Mouse (Mus musculus) hindbrain, embryonic 16.5 days (tissue): ENCODE results near the gene Rsph14. TPM values are rescaled to one million over a fixed set of nuclear protein-coding genes. Genes with fewer than 3 reads are reported as not detected.

ENCODE experiments used
- ATAC-seq: fragments of 200-750 bp; cut with Nextera tagmentation; 2 replicates; pipeline ENCODE4 v1.8.0; 2017; ENCODE audit warnings: moderate TSS enrichment, moderate library complexity
- H3K27ac ChIP-seq: fragments of 300-500 bp; sonication (generic); 2 replicates; pipeline ENCODE4 v1.5.1; 2014; ENCODE audit warnings: low read depth, mild to moderate bottlenecking, control low read depth, low read length, moderate library complexity
- H3K27me3 ChIP-seq: fragments of 300-500 bp; sonication (generic); replicated peaks from 2 replicates; pipeline ENCODE4 v1.6.1; 2014; ENCODE audit warnings: low read length; ENCODE audit not compliant: control insufficient read depth, insufficient read depth
- H3K36me3 ChIP-seq: fragments of 300-500 bp; sonication (generic); 2 replicates; pipeline ENCODE4 v1.6.1; 2014; ENCODE audit warnings: mild to moderate bottlenecking, low read length, moderate library complexity, mixed read lengths; ENCODE audit not compliant: control insufficient read depth, insufficient read depth
- H3K4me1 ChIP-seq: fragments of 300-500 bp; sonication (generic); 2 replicates; pipeline ENCODE4 v1.6.1; 2014; ENCODE audit warnings: low read depth, low read length; ENCODE audit not compliant: control insufficient read depth, insufficient read depth
- H3K4me2 ChIP-seq: fragments of 300-500 bp; sonication (generic); 2 replicates; pipeline ENCODE4 v1.6.1; 2014; ENCODE audit warnings: mild to moderate bottlenecking, low read length, control low read depth, moderate library complexity
- H3K4me3 ChIP-seq: fragments of 300-500 bp; sonication (generic); 2 replicates; pipeline ENCODE4 v1.5.1; 2014; ENCODE audit warnings: mild to moderate bottlenecking, low read length, control low read depth, moderate library complexity
- H3K9ac ChIP-seq: fragments of 300-500 bp; sonication (generic); 2 replicates; pipeline ENCODE4 v1.6.1; 2014; ENCODE audit warnings: low read depth, mild to moderate bottlenecking, control low read depth, low read length, moderate library complexity
- H3K9me3 ChIP-seq: fragments of 300-500 bp; sonication (generic); 2 replicates; pipeline ENCODE4 v1.6.1; 2014; ENCODE audit warnings: mild to moderate bottlenecking, low read length, moderate library complexity; ENCODE audit not compliant: control insufficient read depth
- WGBS: fragments of 180-500 bp; shearing (Covaris S2); extraction: QIAGEN DNeasy Blood & Tissue Kit; methylation state at CpG from one replicate; pipeline ENCODE4 v1.1.7; 2014; 5-methylcytosine and 5-hydroxymethylcytosine counted together
- polyA plus RNA-seq: library from polyadenylated mRNA; unstranded; fragments of >200 nt; fragmentation: Nextera tagmentation; extraction: Ambion mirVana; gene quantifications from 2 replicates; pipeline ENCODE4 v1.2.1, GENCODE M21; 2015

The Rsph14 gene
- polyA plus RNA-seq, 1 experiment from 2014 or later, result 0.49 TPM

- Histone ChIP-seq H3K27me3 (no peaks in the 10 kb centered on the region), H3K4me2 (no peak overlapping the region), H3K36me3 (no peaks in the 10 kb centered on the region), H3K27ac (no peak overlapping the region), H3K4me1 (peaks cover 21% of the 10 kb centered on the region), H3K9ac (no peak overlapping the region), H3K4me3 (no peak overlapping the region), H3K9me3 (no peaks in the 10 kb centered on the region)
- 88% methylated on average over 8 of the region's 8 CpGs for WGBS
- no peak for ATAC-seq
These were observed 25.9 kb upstream of the Rsph14 start for GRCm38 (mm10) chr10:75058336-75058735.

DNA sequence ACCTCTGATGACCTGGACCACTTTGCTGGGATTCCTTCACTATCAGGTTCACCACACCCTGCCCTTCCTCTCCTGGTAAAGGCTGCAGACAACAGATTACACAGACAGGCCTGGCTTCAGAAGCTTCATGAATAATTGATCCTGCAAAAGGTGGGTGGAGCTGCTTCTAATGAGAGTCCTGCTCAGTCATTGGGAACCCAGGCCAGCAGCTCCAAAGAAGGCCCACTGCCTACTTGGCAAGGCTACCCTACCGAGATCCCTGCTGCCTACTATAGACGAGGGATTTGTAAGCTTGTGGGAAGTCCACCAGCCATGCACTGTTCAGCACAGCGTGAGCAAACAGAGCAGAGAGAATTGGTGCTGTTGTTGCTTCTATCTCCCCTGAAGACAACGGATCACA is 23.9 kb upstream of the Rsph14 start:
- Histone ChIP-seq H3K4me2 (no peak overlapping the region), H3K9ac (no peak overlapping the region), H3K9me3 (no peaks in the 10 kb centered on the region), H3K4me1 (peaks cover 10% of the 10 kb centered on the region), H3K27me3 (no peaks in the 10 kb centered on the region), H3K36me3 (no peaks in the 10 kb centered on the region), H3K4me3 (no peak overlapping the region), H3K27ac (no peak overlapping the region)
- ATAC-seq, result peak; percentile 27
- WGBS, result under 1% methylated on average over 4 of the region's 4 CpGs

- Histone ChIP-seq H3K4me1 (peaks cover 10% of the 10 kb centered on the region), H3K9ac (no peak overlapping the region), H3K27me3 (no peaks in the 10 kb centered on the region), H3K36me3 (no peaks in the 10 kb centered on the region), H3K4me3 (no peak overlapping the region), H3K9me3 (no peaks in the 10 kb centered on the region), H3K27ac (no peak overlapping the region), H3K4me2 (no peak overlapping the region)
- 67% methylated on average over 4 of the region's 5 CpGs for WGBS
- ATAC-seq, result no peak
These were observed 23.3 kb upstream of the Rsph14 start for GRCm38 (mm10) chr10:75055672-75056071.

DNA sequence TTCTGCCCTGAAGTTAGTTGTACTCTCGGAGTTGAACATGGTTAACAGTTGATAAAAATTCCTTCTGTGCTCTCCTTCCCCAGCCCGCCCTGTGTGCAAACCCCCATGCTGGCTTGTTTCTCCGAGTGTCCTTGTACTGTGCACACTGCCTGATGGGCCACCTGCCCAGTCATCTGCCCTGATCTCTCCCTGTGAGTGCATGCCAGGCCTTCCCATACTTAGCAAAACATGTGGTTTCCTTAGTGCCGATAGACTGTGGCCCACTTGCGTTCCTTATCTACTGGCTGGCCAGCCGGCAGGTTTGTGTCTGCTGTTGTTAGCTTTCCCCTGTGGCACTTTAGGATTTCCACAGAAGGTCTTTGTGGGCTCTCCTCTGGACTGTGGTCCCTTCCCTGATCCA is 21.7 kb upstream of the Rsph14 start:
- H3K9ac ChIP-seq, result no peak overlapping the region
- 63% methylated on average over 6 of the region's 6 CpGs for WGBS
- no peak for ATAC-seq

DNA sequence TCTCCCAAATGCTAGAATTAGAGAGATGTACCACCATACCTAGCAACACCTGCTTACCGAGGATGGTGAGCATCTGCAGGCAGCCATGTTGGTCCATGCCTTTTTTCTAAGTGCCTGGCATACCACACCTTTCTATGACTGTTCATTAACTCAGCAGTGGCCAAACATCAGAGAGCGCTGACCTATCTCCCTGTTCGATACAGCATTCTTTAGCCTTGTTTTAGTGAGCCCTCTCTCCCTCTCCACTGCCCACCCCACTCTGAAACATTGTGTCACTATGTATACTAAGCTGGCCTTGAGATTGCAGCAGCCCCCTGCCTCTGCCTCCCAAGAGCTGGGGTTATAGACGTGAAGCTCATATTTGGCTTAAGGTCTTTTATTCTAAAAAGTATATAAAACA is 21.3 kb upstream of the Rsph14 start:
- no peak overlapping the region for H3K27ac ChIP-seq
- peaks cover 4% of the 10 kb centered on the region for H3K4me1 ChIP-seq
- no peaks in the 10 kb centered on the region; the same call in 1 of the 2 replicates for H3K36me3 ChIP-seq
- H3K4me2 ChIP-seq, result no peak overlapping the region
- no peak for ATAC-seq
- no peaks in the 10 kb centered on the region for H3K27me3 ChIP-seq
- H3K9me3 ChIP-seq, result no peaks in the 10 kb centered on the region
- H3K4me3 ChIP-seq, result no peak overlapping the region
- 92% methylated on average over 4 of the region's 4 CpGs for WGBS
- no peak overlapping the region for H3K9ac ChIP-seq

More for the DNA sequence above, 21.7 kb upstream of the Rsph14 start:
- Histone ChIP-seq H3K9me3 (no peaks in the 10 kb centered on the region), H3K4me3 (no peak overlapping the region), H3K27me3 (no peaks in the 10 kb centered on the region), H3K4me2 (no peak overlapping the region), H3K27ac (no peak overlapping the region), H3K36me3 (no peaks in the 10 kb centered on the region; the same call in 1 of the 2 replicates), H3K4me1 (peaks cover 4% of the 10 kb centered on the region)

GRCm38 (mm10) chr10:75052902-75053301 is 20.5 kb upstream of the Rsph14 start:
- no peaks in the 10 kb centered on the region for H3K9me3 ChIP-seq
- H3K4me3 ChIP-seq, result no peak overlapping the region
- no peak overlapping the region for H3K27ac ChIP-seq
- peaks cover 4% of the 10 kb centered on the region for H3K4me1 ChIP-seq
- no peak overlapping the region for H3K4me2 ChIP-seq
- H3K27me3 ChIP-seq, result no peaks in the 10 kb centered on the region
- ATAC-seq, result no peak
- 77% methylated on average over 8 of the region's 8 CpGs for WGBS
- H3K36me3 ChIP-seq, result no peaks in the 10 kb centered on the region; the same call in 1 of the 2 replicates
- no peak overlapping the region for H3K9ac ChIP-seq

- Histone ChIP-seq H3K4me3 (no peak overlapping the region), H3K4me2 (no peak overlapping the region), H3K27ac (no peak overlapping the region), H3K36me3 (no peaks in the 10 kb centered on the region; the same call in 1 of the 2 replicates), H3K27me3 (no peaks in the 10 kb centered on the region), H3K9me3 (no peaks in the 10 kb centered on the region), H3K4me1 (peaks cover 4% of the 10 kb centered on the region), H3K9ac (no peak overlapping the region)
- WGBS, result 94% methylated on average over 21 of the region's 21 CpGs
- no peak for ATAC-seq
These were observed 19.1 kb upstream of the Rsph14 start for GRCm38 (mm10) chr10:75051364-75052074.

GRCm38 (mm10) chr10:75048711-75049110 is 16.3 kb upstream of the Rsph14 start:
- no peaks in the 10 kb centered on the region for H3K4me1 ChIP-seq

DNA sequence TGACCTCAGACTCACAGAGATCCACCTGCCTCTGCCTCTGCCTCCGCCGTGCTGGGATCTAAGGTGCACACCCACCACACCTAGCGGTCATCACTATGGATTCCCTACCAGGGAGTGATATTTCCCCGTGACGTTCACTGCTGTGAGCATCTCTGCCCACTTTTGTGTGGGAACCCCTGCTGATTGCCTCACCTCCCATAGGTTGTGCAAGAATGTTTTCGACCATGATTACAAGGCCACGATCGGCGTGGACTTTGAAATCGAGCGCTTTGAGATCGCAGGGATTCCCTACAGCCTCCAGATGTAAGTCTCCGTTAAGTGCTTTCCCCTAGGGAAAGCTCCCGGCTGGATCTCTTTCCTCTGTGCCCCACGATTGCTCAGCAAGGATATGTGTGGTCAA is 13.4 kb upstream of the Rsph14 start:
- ATAC-seq, result no peak
- Histone ChIP-seq H3K27me3 (no peaks in the 10 kb centered on the region), H3K4me3 (no peak overlapping the region), H3K9me3 (no peaks in the 10 kb centered on the region), H3K36me3 (peaks cover 5% of the 10 kb centered on the region; the same call in 1 of the 2 replicates), H3K27ac (no peak overlapping the region), H3K4me2 (no peak overlapping the region), H3K9ac (no peak overlapping the region), H3K4me1 (no peaks in the 10 kb centered on the region)
- WGBS, result 92% methylated on average over 15 of the region's 15 CpGs

More at GRCm38 (mm10) chr10:75048711-75049110, 16.3 kb upstream of the Rsph14 start:
- peaks cover 5% of the 10 kb centered on the region; the same call in 1 of the 2 replicates for H3K36me3 ChIP-seq
- no peak overlapping the region for H3K4me2 ChIP-seq
- H3K9me3 ChIP-seq, result no peaks in the 10 kb centered on the region
- H3K27ac ChIP-seq, result no peak overlapping the region
- no peak overlapping the region for H3K9ac ChIP-seq
- WGBS, result 93% methylated on average over 7 of the region's 7 CpGs
- no peak overlapping the region for H3K4me3 ChIP-seq
- no peaks in the 10 kb centered on the region for H3K27me3 ChIP-seq
- no peak for ATAC-seq
